Mouse (Mus musculus) embryonic facial prominence, embryonic 11.5 days (tissue): Measurements from ENCODE around the gene Pogk. TPM values are rescaled to one million over a fixed set of nuclear protein-coding genes. Genes with fewer than 3 reads are reported as not detected.

Experiments
- ATAC-seq: fragments of 200-750 bp; cut with Nextera tagmentation; replicated peaks from 2 replicates; pipeline ENCODE4 v1.8.0; 2017; ENCODE audit warnings: low read depth; ENCODE audit not compliant: insufficient number of reproducible peaks, low FRiP score, low TSS enrichment
- DNase-seq: peaks from one replicate; pipeline ENCODE4 v3.0.0-alpha.2; 2015; ENCODE audit warnings: low spot score
- H3K27ac ChIP-seq: fragments of 300-500 bp; sonication (generic); replicated peaks from 2 replicates; pipeline ENCODE4 v1.5.1; 2014; ENCODE audit warnings: mild to moderate bottlenecking, low read depth, low read length, control low read depth
- H3K27me3 ChIP-seq: fragments of 300-500 bp; sonication (generic); 2 replicates; pipeline ENCODE4 v1.6.1; 2014; ENCODE audit warnings: mild to moderate bottlenecking, low read length, moderate library complexity, mixed read lengths; ENCODE audit not compliant: control insufficient read depth, insufficient read depth
- H3K36me3 ChIP-seq: fragments of 300-500 bp; sonication (generic); replicated peaks from 2 replicates; pipeline ENCODE4 v1.6.1; 2014; ENCODE audit warnings: low read depth, mild to moderate bottlenecking, low read length, moderate library complexity, mixed read lengths; ENCODE audit not compliant: control insufficient read depth, insufficient read depth
- H3K4me1 ChIP-seq: fragments of 300-500 bp; sonication (generic); 2 replicates; pipeline ENCODE4 v1.6.1; 2014; ENCODE audit warnings: low read length, mixed read lengths; ENCODE audit not compliant: control insufficient read depth, insufficient read depth
- H3K4me2 ChIP-seq: fragments of 300-500 bp; sonication (generic); 2 replicates; pipeline ENCODE4 v1.6.1; 2014; ENCODE audit warnings: low read depth, mild to moderate bottlenecking, control low read depth, low read length, moderate library complexity
- H3K4me3 ChIP-seq: fragments of 300-500 bp; sonication (generic); 2 replicates; pipeline ENCODE4 v1.5.1; 2014; ENCODE audit warnings: low read depth, low read length, control low read depth
- H3K9ac ChIP-seq: fragments of 300-500 bp; sonication (generic); replicated peaks from 2 replicates; pipeline ENCODE4 v1.6.1; 2014; ENCODE audit warnings: mild to moderate bottlenecking, control low read depth, low read length
- H3K9me3 ChIP-seq: fragments of 300-500 bp; sonication (generic); replicated peaks from 2 replicates; pipeline ENCODE4 v1.6.1; 2016; ENCODE audit warnings: mild to moderate bottlenecking, low read length, inconsistent platforms, mixed read lengths; ENCODE audit not compliant: control insufficient read depth
- WGBS: fragments of 180-500 bp; shearing (Covaris S2); extraction: QIAGEN DNeasy Blood & Tissue Kit; methylation state at CpG from one replicate; pipeline ENCODE4 v1.1.7; 2014; 5-methylcytosine and 5-hydroxymethylcytosine counted together
- polyA plus RNA-seq: library from polyadenylated mRNA; unstranded; fragments of >200 nt; fragmentation: Nextera tagmentation; extraction: Ambion mirVana; gene quantifications from 2 replicates; pipeline ENCODE4 v1.2.1, GENCODE M21; 2014

Gene Pogk
- polyA plus RNA-seq, 1 experiment from 2014 or later, result 28.1 TPM

GRCm38 (mm10) chr1:166378431-166379012, 31.1 kb downstream of the Pogk start:
- Histone ChIP-seq H3K4me2 (peak overlapping the region; percentile 74), H3K36me3 (no peaks in the 10 kb centered on the region; the same call in 1 of the 2 replicates), H3K27ac (peak overlapping the region; percentile 17; the same call in 1 of the 2 replicates), H3K9me3 (no peaks in the 10 kb centered on the region), H3K9ac (peak overlapping the region; percentile 98), H3K4me3 (peak overlapping the region; percentile 99), H3K27me3 (no peaks in the 10 kb centered on the region), H3K4me1 (no peaks in the 10 kb centered on the region)
- ATAC-seq, result peak; percentile 3; the same call in 1 of the 2 replicates
- WGBS, result 3% methylated on average over 21 of the region's 21 CpGs
- peak; percentile 13 for DNase-seq

GRCm38 (mm10) chr1:166377171-166377570, 32.5 kb downstream of the Pogk start:
- ATAC-seq (no peak), DNase-seq (no peak)
- no peaks in the 10 kb centered on the region for H3K36me3 ChIP-seq
- WGBS, result 73% methylated on average over 6 of the region's 6 CpGs
- no peak overlapping the region for H3K4me3 ChIP-seq
- H3K9me3 ChIP-seq, result no peaks in the 10 kb centered on the region
- H3K4me1 ChIP-seq, result no peaks in the 10 kb centered on the region
- no peak overlapping the region for H3K27ac ChIP-seq
- H3K4me2 ChIP-seq, result no peak overlapping the region
- H3K27me3 ChIP-seq, result no peaks in the 10 kb centered on the region
- no peak overlapping the region for H3K9ac ChIP-seq

- Histone ChIP-seq H3K4me3 (no peak overlapping the region), H3K4me1 (no peaks in the 10 kb centered on the region), H3K9me3 (no peaks in the 10 kb centered on the region), H3K27me3 (no peaks in the 10 kb centered on the region), H3K9ac (no peak overlapping the region), H3K4me2 (no peak overlapping the region), H3K27ac (no peak overlapping the region), H3K36me3 (no peaks in the 10 kb centered on the region)
- DNase-seq, result no peak
- no peak for ATAC-seq
These were observed 46.5 kb downstream of the Pogk start for GRCm38 (mm10) chr1:166363122-166363521.

GRCm38 (mm10) chr1:166362659-166363058, 47.0 kb downstream of the Pogk start:
- Histone ChIP-seq H3K27me3 (no peaks in the 10 kb centered on the region), H3K4me2 (no peak overlapping the region), H3K9ac (no peak overlapping the region), H3K36me3 (no peaks in the 10 kb centered on the region), H3K9me3 (no peaks in the 10 kb centered on the region), H3K4me3 (no peak overlapping the region), H3K27ac (no peak overlapping the region), H3K4me1 (no peaks in the 10 kb centered on the region)
- 73% methylated on average over 3 of the region's 3 CpGs for WGBS
- DNase-seq (no peak), ATAC-seq (no peak)

- Histone ChIP-seq H3K9me3 (no peaks in the 10 kb centered on the region), H3K9ac (no peak overlapping the region), H3K4me3 (no peak overlapping the region), H3K27me3 (no peaks in the 10 kb centered on the region), H3K4me2 (no peak overlapping the region), H3K36me3 (no peaks in the 10 kb centered on the region), H3K4me1 (no peaks in the 10 kb centered on the region), H3K27ac (no peak overlapping the region)
- WGBS, result 70% methylated on average over 3 of the region's 3 CpGs
- ATAC-seq (no peak), DNase-seq (no peak)
These were observed 47.8 kb downstream of the Pogk start for GRCm38 (mm10) chr1:166361842-166362241.

DNA sequence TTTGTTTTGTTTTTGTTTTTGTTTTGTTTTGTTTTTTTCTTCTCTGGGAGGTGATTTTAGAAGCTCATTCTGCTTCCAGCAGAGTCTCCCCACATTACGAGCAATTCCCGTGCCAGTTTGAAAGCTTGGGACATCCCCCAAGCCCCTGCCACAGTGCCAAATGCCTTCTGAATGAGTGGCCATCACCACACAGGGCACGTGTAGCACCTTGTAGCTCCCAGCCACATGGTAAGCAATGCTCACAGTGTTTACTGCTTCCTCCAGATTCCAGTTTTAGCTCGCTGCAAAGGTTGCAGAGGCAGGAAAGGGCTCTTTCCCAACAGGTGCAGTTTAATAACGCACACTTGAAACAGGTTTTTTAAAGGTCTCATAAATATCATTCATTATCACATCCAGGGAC, 48.8 kb downstream of the Pogk start:
- H3K4me3 ChIP-seq, result no peak overlapping the region
- no peaks in the 10 kb centered on the region for H3K36me3 ChIP-seq
- DNase-seq, result no peak
- 81% methylated on average over 5 of the region's 5 CpGs for WGBS
- H3K9ac ChIP-seq, result no peak overlapping the region
- H3K4me1 ChIP-seq, result no peaks in the 10 kb centered on the region
- H3K9me3 ChIP-seq, result no peaks in the 10 kb centered on the region
- H3K27ac ChIP-seq, result no peak overlapping the region
- H3K4me2 ChIP-seq, result no peak overlapping the region
- ATAC-seq, result no peak
- no peaks in the 10 kb centered on the region for H3K27me3 ChIP-seq

DNA sequence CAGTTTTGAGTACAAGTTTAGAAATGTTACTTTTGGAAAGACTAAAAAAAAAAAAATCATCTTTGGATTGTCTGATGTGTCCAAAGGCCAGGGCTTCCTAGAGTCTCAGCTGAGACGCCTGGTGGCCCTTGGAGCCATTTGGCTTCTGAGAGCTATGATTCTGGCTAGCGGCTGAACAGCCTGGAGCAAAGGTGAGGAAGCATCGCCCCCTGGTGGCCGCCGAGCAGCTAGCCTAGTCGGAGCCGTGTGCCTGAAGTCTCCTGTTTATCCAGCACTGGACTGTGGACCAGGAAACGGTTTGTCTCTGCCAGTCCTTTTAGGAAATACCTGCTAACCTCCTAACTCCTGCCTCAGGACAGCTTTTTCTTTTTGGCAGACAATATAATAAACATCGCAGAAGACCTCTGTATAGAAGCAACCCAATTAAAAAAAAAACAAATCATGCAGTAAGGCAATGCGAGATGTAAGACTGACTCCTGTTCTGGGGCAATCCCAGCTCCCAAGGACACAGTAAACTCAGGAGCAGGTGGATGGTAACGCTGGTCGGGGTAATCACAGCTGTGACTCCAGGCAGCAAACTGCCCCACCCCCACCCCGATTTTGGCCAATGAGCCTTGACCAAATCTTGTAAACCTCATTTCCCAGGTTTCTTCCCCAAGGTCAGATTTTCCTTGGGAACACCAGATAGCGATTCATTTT, 49.4 kb downstream of the Pogk start:
- H3K36me3 ChIP-seq, result no peaks in the 10 kb centered on the region
- no peaks in the 10 kb centered on the region for H3K4me1 ChIP-seq
- no peak overlapping the region for H3K4me2 ChIP-seq
- no peaks in the 10 kb centered on the region for H3K27me3 ChIP-seq
- DNase-seq, result peak; percentile 74
- no peak overlapping the region for H3K4me3 ChIP-seq
- no peak overlapping the region for H3K27ac ChIP-seq
- no peak overlapping the region for H3K9ac ChIP-seq
- H3K9me3 ChIP-seq, result no peaks in the 10 kb centered on the region
- 25% methylated on average over 14 of the region's 14 CpGs for WGBS
- ATAC-seq, result peak; percentile 67; the same call in 1 of the 2 replicates

DNA sequence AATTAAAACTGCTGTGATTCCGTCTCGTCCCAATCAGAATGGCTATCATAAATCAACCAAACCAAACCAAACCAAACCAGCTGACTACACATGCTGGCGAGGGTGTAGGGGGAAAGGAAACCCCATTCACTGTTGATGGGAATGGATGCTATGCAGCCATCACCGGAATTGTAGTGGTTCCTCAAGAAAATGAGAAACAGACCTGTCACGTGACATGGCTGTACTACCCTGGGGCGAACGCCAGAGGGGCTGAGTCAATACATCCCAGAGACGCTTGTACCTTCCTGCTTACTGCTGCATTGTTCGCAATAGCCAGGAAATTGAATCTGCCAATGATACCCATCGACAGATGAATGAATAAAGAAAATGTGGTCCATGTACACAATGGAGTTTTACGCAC, 59.9 kb downstream of the Pogk start:
- H3K4me1 ChIP-seq, result no peaks in the 10 kb centered on the region
- no peak for ATAC-seq
- H3K4me2 ChIP-seq, result no peak overlapping the region
- H3K4me3 ChIP-seq, result no peak overlapping the region
- no peaks in the 10 kb centered on the region for H3K36me3 ChIP-seq
- H3K9ac ChIP-seq, result no peak overlapping the region
- 53% methylated on average over 11 of the region's 11 CpGs for WGBS
- H3K27ac ChIP-seq, result no peak overlapping the region
- H3K27me3 ChIP-seq, result no peaks in the 10 kb centered on the region
- H3K9me3 ChIP-seq, result no peaks in the 10 kb centered on the region
- DNase-seq, result peak; percentile 72
